Mouse (Mus musculus) embryonic facial prominence, embryonic 14.5 days (tissue): ENCODE measurements around the gene Sh3gl1. TPM values are rescaled to one million over a fixed set of nuclear protein-coding genes. Genes with fewer than 3 reads are reported as not detected.

Source experiments
- ATAC-seq: fragments of 200-750 bp; cut with Nextera tagmentation; 2 replicates; pipeline ENCODE4 v1.8.0; 2017; ENCODE audit warnings: low read depth, moderate number of reproducible peaks, moderate TSS enrichment
- DNase-seq: peaks from one replicate; pipeline ENCODE4 v3.0.0-alpha.2; 2015; ENCODE audit warnings: low spot score
- H3K27ac ChIP-seq: fragments of 300-500 bp; sonication (generic); replicated peaks from 2 replicates; pipeline ENCODE4 v1.5.1; 2014; ENCODE audit warnings: low read depth, mild to moderate bottlenecking, low read length, moderate library complexity
- H3K27me3 ChIP-seq: fragments of 300-500 bp; sonication (generic); replicated peaks from 2 replicates; pipeline ENCODE4 v1.6.1; 2014; ENCODE audit warnings: low read length; ENCODE audit not compliant: control insufficient read depth, insufficient read depth
- H3K36me3 ChIP-seq: fragments of 300-500 bp; sonication (generic); 2 replicates; pipeline ENCODE4 v1.6.1; 2014; ENCODE audit warnings: low read length, mixed read lengths; ENCODE audit not compliant: control insufficient read depth, insufficient read depth
- H3K4me1 ChIP-seq: fragments of 300-500 bp; sonication (generic); 2 replicates; pipeline ENCODE4 v1.6.1; 2014; ENCODE audit warnings: antibody characterized with exemption, low read length; ENCODE audit not compliant: control insufficient read depth, insufficient read depth
- H3K4me2 ChIP-seq: fragments of 300-500 bp; sonication (generic); 2 replicates; pipeline ENCODE4 v1.6.1; 2014; ENCODE audit warnings: low read depth, mild to moderate bottlenecking, low read length, moderate library complexity, mixed read lengths
- H3K4me3 ChIP-seq: fragments of 300-500 bp; sonication (generic); 2 replicates; pipeline ENCODE4 v1.5.1; 2014; ENCODE audit warnings: low read depth, mild to moderate bottlenecking, low read length
- H3K9ac ChIP-seq: fragments of 300-500 bp; sonication (generic); 2 replicates; pipeline ENCODE4 v1.6.1; 2014; ENCODE audit warnings: low read depth, mild to moderate bottlenecking, low read length, moderate library complexity, mixed read lengths
- H3K9me3 ChIP-seq: fragments of 300-500 bp; sonication (generic); 2 replicates; pipeline ENCODE4 v1.6.1; 2016; ENCODE audit warnings: low read length; ENCODE audit not compliant: control insufficient read depth
- WGBS: fragments of 180-500 bp; shearing (Covaris S2); extraction: QIAGEN DNeasy Blood & Tissue Kit; methylation state at CpG from one replicate; pipeline ENCODE4 v1.1.7; 2014; 5-methylcytosine and 5-hydroxymethylcytosine counted together
- polyA plus RNA-seq: library from polyadenylated mRNA; unstranded; fragments of >200 nt; fragmentation: Nextera tagmentation; extraction: Ambion mirVana; gene quantifications from 2 replicates; pipeline ENCODE4 v1.2.1, GENCODE M21; 2014

The Sh3gl1 gene
- polyA plus RNA-seq, 1 experiment from 2014 or later, result 156 TPM

DNA sequence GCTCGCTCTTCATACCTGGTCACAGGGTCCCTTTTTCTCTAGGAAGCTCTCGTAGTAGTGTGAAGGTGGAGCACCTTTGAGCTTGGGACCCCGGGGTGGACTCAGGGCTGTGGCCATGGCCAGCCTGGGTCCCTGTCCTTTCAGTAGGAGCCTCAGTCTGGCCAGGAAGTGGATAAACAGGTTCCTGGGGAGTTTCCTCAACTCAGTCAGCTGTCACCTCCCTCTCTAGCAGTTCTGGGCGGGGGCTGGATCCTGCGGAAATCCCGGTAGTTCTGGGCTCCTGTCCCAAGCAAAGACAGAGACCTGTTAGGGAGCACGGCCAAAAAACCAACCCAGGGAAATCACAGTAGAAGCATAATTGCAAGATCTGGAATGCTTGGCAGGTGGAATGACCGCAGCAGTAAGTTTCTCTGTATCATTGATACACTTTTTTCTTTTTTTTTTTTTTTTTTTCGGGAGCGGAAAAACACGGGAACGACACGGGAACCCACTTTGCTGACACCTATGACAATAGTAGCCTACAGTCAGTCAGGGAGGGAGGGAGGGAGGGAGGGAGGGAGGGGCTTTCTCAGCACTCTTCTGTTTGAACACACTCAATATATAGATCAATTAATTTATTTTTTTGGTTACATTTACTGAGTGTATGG, 30.9 kb downstream of the Sh3gl1 start, which contains the start of the genes Stap2 and Mpnd:
TSS of gene Stap2 (minus strand) at position 170 of the 647 bp plus-strand sequence.
TSS of gene Mpnd (plus strand) at position 297 of the 647 bp plus-strand sequence.
- Histone ChIP-seq H3K4me2 (peak within 1 kb of the TSS; percentile 27), H3K4me1 (peaks cover 9% of the 10 kb centered on the region; the same call in 1 of the 2 replicates), H3K27me3 (no peaks in the 10 kb centered on the region; the same call in 1 of the 2 replicates), H3K9me3 (no peaks in the 10 kb centered on the region), H3K36me3 (no peaks in the 10 kb centered on the region), H3K27ac (no peak within 1 kb of the TSS), H3K9ac (peak within 1 kb of the TSS; percentile 37; the same call in 1 of the 2 replicates), H3K4me3 (peak within 1 kb of the TSS; percentile 14; the same call in 1 of the 2 replicates)
- DNase-seq (peak; percentile 79), ATAC-seq (no peak)
- 39% methylated on average over 13 of the region's 13 CpGs for WGBS

DNA sequence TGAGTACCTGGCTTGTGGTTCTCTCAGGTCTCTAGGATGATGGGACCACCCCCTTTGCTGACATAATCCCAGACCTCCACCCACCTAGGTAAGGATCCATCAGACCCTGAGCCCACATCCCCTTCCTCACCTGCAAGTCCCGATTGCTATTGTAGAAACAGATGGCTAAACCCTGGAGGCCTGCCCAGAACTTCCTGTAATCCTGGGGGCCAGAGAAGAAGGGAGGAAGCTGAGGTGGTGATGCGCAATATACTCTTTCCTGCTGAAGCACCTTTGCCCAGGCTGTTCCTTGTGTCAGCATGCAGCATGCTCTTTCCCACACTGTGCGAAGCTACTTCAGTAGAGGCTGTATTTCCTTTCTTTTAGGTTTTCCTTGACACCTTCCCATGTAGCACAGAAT, 33.4 kb downstream of the Sh3gl1 start:
- H3K9ac ChIP-seq, result no peak overlapping the region
- no peak overlapping the region for H3K27ac ChIP-seq
- DNase-seq (no peak), ATAC-seq (no peak)
- no peaks in the 10 kb centered on the region for H3K9me3 ChIP-seq
- 85% methylated on average over 3 of the region's 3 CpGs for WGBS
- no peak overlapping the region for H3K4me3 ChIP-seq
- H3K27me3 ChIP-seq, result no peaks in the 10 kb centered on the region; the same call in 1 of the 2 replicates
- no peak overlapping the region for H3K4me2 ChIP-seq
- 0 out of 2 replicates have a peak, but pooled peaks cover 2% of the 10 kb centered on the region for H3K4me1 ChIP-seq
- H3K36me3 ChIP-seq, result no peaks in the 10 kb centered on the region

DNA sequence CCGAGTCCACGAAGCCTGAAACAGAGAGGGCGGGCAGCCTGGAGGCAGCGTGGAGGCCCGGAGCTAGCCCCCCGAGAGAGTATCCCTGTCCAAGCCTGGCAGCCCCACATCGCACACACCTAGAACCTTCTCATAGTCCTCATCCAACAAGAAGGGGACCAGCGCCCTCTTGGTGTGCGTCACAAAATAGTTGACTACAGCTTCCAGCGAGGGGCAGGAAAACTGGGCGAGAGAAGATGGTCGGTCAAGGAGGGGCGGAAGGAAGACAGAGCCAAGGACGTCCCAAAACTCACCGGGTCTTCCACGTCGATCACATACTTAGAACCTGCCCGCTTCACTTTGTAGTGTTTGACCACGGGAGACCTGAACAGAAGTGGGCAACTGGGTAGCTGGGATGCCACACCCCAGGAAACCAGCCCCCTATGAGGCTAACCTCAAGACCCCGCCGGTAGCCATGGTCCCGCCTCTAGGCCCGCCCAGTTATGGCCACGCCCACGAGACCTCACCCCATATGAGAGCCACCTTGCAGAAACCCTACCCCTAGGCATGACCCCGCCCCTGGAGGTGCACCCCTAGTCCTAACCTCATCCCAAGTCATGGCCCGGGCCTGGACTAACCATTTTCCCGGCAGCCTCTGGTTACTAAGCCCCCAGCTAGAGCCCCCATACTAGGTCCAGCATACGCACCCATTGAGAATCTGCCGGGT, 36.5 kb downstream of the Sh3gl1 start:
- Histone ChIP-seq H3K4me1 (0 out of 2 replicates have a peak, but pooled peaks cover 2% of the 10 kb centered on the region), H3K9ac (no peak overlapping the region; the same call in 1 of the 2 replicates), H3K36me3 (0 out of 2 replicates have a peak, but pooled peaks cover 11% of the 10 kb centered on the region), H3K4me3 (peak overlapping the region; percentile 20), H3K27ac (no peak overlapping the region), H3K9me3 (no peaks in the 10 kb centered on the region), H3K4me2 (peak overlapping the region; percentile 40), H3K27me3 (no peaks in the 10 kb centered on the region; the same call in 1 of the 2 replicates)
- 10% methylated on average over 28 of the region's 30 CpGs for WGBS
- ATAC-seq (peak; percentile 34; the same call in 1 of the 2 replicates), DNase-seq (no peak)

DNA sequence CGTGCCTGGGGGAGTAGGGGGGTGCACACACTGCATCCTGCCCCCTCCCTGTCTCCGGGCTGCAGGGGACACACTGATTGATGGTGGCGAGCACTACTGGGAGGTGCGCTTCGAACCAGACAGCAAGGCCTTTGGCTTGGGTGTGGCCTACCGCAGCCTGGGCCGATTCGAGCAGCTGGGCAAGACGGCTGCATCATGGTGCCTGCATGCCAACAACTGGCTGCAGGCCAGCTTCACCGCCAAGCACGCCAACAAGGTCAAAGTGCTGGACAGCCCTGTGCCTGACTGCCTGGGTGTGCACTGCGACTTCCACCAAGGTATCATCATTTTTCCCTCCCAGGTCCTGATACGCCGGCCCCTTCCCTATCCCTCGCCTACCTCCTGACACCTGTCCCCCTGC, 40.4 kb downstream of the Sh3gl1 start:
- 88% methylated on average over 15 of the region's 15 CpGs for WGBS
- H3K36me3 ChIP-seq, result 0 out of 2 replicates have a peak, but pooled peaks cover 14% of the 10 kb centered on the region

DNA sequence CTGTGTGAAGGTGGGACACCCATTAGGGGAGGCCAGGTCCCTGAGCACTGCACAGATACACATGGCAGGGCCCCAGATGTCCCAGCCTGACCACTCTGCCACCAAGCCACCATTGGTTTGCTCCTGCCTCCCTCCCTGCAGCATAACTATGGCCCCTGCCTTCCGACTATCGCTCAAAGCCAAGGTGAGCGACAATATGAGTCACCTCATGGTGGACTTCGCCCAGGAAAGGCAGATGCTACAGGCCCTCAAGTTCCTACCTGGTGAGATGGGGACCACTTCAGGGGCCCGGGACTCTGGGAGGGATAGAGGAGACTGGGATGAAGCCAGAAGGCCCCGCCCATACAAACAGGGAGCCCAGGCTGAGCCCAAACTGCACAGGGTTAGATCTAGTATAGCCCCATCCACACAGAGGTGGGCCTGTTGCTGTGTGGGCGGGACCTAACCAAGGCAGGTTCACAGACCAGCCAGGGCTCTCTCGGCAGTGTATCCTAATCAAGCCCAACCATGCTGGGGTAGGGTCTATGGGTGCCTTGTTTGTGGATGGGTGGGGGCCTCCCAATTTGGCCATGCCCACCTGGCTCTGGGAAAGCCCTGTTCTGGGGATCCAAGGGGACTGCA, 46.0 kb downstream of the Sh3gl1 start:
- whole genome bisulfite sequencing, result 76% methylated on average over 7 of the region's 8 CpGs
- Histone ChIP-seq H3K4me2 (no peak overlapping the region), H3K27me3 (no peaks in the 10 kb centered on the region), H3K27ac (no peak overlapping the region), H3K4me3 (no peak overlapping the region), H3K9me3 (no peaks in the 10 kb centered on the region), H3K4me1 (no peaks in the 10 kb centered on the region), H3K36me3 (0 out of 2 replicates have a peak, but pooled peaks cover 6% of the 10 kb centered on the region), H3K9ac (no peak overlapping the region)
- no peak for DNase-seq
- ATAC-seq, result no peak

More for the DNA sequence above, 40.4 kb downstream of the Sh3gl1 start:
- Histone ChIP-seq H3K27me3 (no peaks in the 10 kb centered on the region; the same call in 1 of the 2 replicates), H3K9me3 (no peaks in the 10 kb centered on the region), H3K4me1 (0 out of 2 replicates have a peak, but pooled peaks cover 2% of the 10 kb centered on the region), H3K9ac (no peak overlapping the region), H3K4me2 (no peak overlapping the region), H3K27ac (no peak overlapping the region), H3K4me3 (no peak overlapping the region)
- DNase-seq (no peak), ATAC-seq (no peak)

GRCm38 (mm10) chr17:55986030-55986961, 50.1 kb downstream of the Sh3gl1 start, which contains the start of gene Fsd1:
Fsd1 (plus strand) TSS chr17:55986509.
- H3K4me2 ChIP-seq, result peak within 1 kb of the TSS; percentile 68
- H3K27me3 ChIP-seq, result no peaks in the 10 kb centered on the region
- WGBS, result 9% methylated on average over 31 of the region's 35 CpGs
- no peaks in the 10 kb centered on the region for H3K9me3 ChIP-seq
- no peak within 1 kb of the TSS for H3K27ac ChIP-seq
- peak within 1 kb of the TSS; percentile 60 for H3K9ac ChIP-seq
- peak within 1 kb of the TSS; percentile 50 for H3K4me3 ChIP-seq
- H3K4me1 ChIP-seq, result no peaks in the 10 kb centered on the region
- H3K36me3 ChIP-seq, result 0 out of 2 replicates have a peak, but pooled peaks cover 3% of the 10 kb centered on the region
- peak; percentile 83 for DNase-seq
- peak; percentile 74 for ATAC-seq

GRCm38 (mm10) chr17:55977301-55977700, 59.1 kb downstream of the Sh3gl1 start:
- WGBS, result 58% methylated on average over 3 of the region's 3 CpGs
- Histone ChIP-seq H3K27me3 (no peaks in the 10 kb centered on the region), H3K9ac (no peak overlapping the region), H3K36me3 (peaks cover 5% of the 10 kb centered on the region; the same call in 1 of the 2 replicates), H3K4me1 (no peaks in the 10 kb centered on the region), H3K4me3 (no peak overlapping the region), H3K9me3 (no peaks in the 10 kb centered on the region), H3K4me2 (no peak overlapping the region), H3K27ac (no peak overlapping the region)
- ATAC-seq, result no peak
- DNase-seq, result no peak
